Mouse (Mus musculus): Measurements from ENCODE around the gene Cacfd1. TPM values are rescaled to one million over a fixed set of nuclear protein-coding genes. Genes with fewer than 3 reads are reported as not detected.

Gene Cacfd1
- polyA plus RNA-seq (2012; rRNA removed) = 29.9 and 31.2 TPM in 2 replicates

- H3K27me3 ChIP-seq (ENCODE audit: control insufficient read depth, insufficient read depth, low read length) = no peaks in the 10 kb centered on the region
- H3K36me3 ChIP-seq (ENCODE audit: control insufficient read depth, insufficient read depth, low read length) = peaks cover 4% of the 10 kb centered on the region; the same call in 1 of the 2 replicates
- H3K4me1 ChIP-seq (ENCODE audit: control insufficient read depth, insufficient read depth, insufficient read length) = peaks cover 12% of the 10 kb centered on the region; the same call in 1 of the 2 replicates
- TF ChIP-seq CTCF (IDR thresholded peaks at IDR 0.05; ENCODE audit: extremely low read depth, insufficient read depth, insufficient read length, insufficient replicate concordance) (no peak), POLR2A (IDR thresholded peaks at IDR 0.05; ENCODE audit: low read depth, low read length) (no peak)
- WGBS = under 1% methylated on average over 43 of the region's 43 CpGs
- H3K27ac ChIP-seq (ENCODE audit: insufficient read depth, low read length) = peak within 1 kb of the TSS; percentile 69
- peak within 1 kb of the TSS; percentile 73 for H3K4me3 ChIP-seq (ENCODE audit: extremely low read depth, insufficient read depth, insufficient read length)
- DNase-seq (ENCODE audit: low read depth in 1 of 2, low spot score in 2 of 2) = peak; percentile 86 to 88
These were observed at the start of gene Cacfd1 for GRCm38 (mm10) chr2:27009714-27010244. TSS of gene Cacfd1 (plus strand) at chr2:27009926.

GRCm38 (mm10) chr2:26960756-26961155, 49.0 kb upstream of the Cacfd1 start:
- Histone ChIP-seq H3K27me3 (ENCODE audit: control insufficient read depth, insufficient read depth, low read length) (no peaks in the 10 kb centered on the region), H3K27ac (ENCODE audit: insufficient read depth, low read length) (no peak overlapping the region), H3K36me3 (ENCODE audit: control insufficient read depth, insufficient read depth, low read length) (peaks cover 32% of the 10 kb centered on the region), H3K4me1 (ENCODE audit: control insufficient read depth, insufficient read depth, insufficient read length) (peaks cover 8% of the 10 kb centered on the region; the same call in 1 of the 2 replicates), H3K4me3 (ENCODE audit: extremely low read depth, insufficient read depth, insufficient read length) (no peak overlapping the region)
- 72% methylated on average over 4 of the region's 4 CpGs for WGBS
- DNase-seq (ENCODE audit: low read depth in 1 of 2, low spot score in 2 of 2) = no peak
- TF ChIP-seq POLR2A (IDR thresholded peaks at IDR 0.05; ENCODE audit: low read depth, low read length) (no peak), CTCF (IDR thresholded peaks at IDR 0.05; ENCODE audit: extremely low read depth, insufficient read depth, insufficient read length, insufficient replicate concordance) (no peak)

- Histone ChIP-seq H3K27ac (ENCODE audit: insufficient read depth, low read length) (peak within 1 kb of the TSS; percentile 95), H3K27me3 (ENCODE audit: control insufficient read depth, insufficient read depth, low read length) (no peaks in the 10 kb centered on the region), H3K36me3 (ENCODE audit: control insufficient read depth, insufficient read depth, low read length) (peaks cover 8% of the 10 kb centered on the region), H3K4me1 (ENCODE audit: control insufficient read depth, insufficient read depth, insufficient read length) (peaks cover 8% of the 10 kb centered on the region; the same call in 1 of the 2 replicates), H3K4me3 (ENCODE audit: extremely low read depth, insufficient read depth, insufficient read length) (peak within 1 kb of the TSS; percentile 81)
- TF ChIP-seq POLR2A (IDR thresholded peaks at IDR 0.05; ENCODE audit: low read depth, low read length) = peak; percentile 56; the same call in 1 of the 2 replicates
- no peak for TF ChIP-seq CTCF (IDR thresholded peaks at IDR 0.05; ENCODE audit: extremely low read depth, insufficient read depth, insufficient read length, insufficient replicate concordance)
- WGBS = under 1% methylated on average over 50 of the region's 50 CpGs
- peak; percentile 85 to 92 for DNase-seq (ENCODE audit: low read depth in 1 of 2, low spot score in 2 of 2)
These were observed 45.6 kb upstream of the Cacfd1 start, which contains the start of gene Rexo4 for GRCm38 (mm10) chr2:26963923-26964723. TSS of gene Rexo4 (minus strand) at chr2:26964386.

GRCm38 (mm10) chr2:26964724-26965370, 44.9 kb upstream of the Cacfd1 start:
- no peak for TF ChIP-seq POLR2A (IDR thresholded peaks at IDR 0.05; ENCODE audit: low read depth, low read length)
- TF ChIP-seq CTCF (IDR thresholded peaks at IDR 0.05; ENCODE audit: extremely low read depth, insufficient read depth, insufficient read length, insufficient replicate concordance) = no peak
- DNase-seq (ENCODE audit: low read depth in 1 of 2, low spot score in 2 of 2) = no peak
- H3K36me3 ChIP-seq (ENCODE audit: control insufficient read depth, insufficient read depth, low read length) = peaks cover 4% of the 10 kb centered on the region
- H3K27me3 ChIP-seq (ENCODE audit: control insufficient read depth, insufficient read depth, low read length) = no peaks in the 10 kb centered on the region
- 25% methylated on average over 14 of the region's 14 CpGs for WGBS
- H3K27ac ChIP-seq (ENCODE audit: insufficient read depth, low read length) = peak overlapping the region; percentile 95
- peaks cover 8% of the 10 kb centered on the region; the same call in 1 of the 2 replicates for H3K4me1 ChIP-seq (ENCODE audit: control insufficient read depth, insufficient read depth, insufficient read length)
- peak overlapping the region; percentile 81 for H3K4me3 ChIP-seq (ENCODE audit: extremely low read depth, insufficient read depth, insufficient read length)

DNA sequence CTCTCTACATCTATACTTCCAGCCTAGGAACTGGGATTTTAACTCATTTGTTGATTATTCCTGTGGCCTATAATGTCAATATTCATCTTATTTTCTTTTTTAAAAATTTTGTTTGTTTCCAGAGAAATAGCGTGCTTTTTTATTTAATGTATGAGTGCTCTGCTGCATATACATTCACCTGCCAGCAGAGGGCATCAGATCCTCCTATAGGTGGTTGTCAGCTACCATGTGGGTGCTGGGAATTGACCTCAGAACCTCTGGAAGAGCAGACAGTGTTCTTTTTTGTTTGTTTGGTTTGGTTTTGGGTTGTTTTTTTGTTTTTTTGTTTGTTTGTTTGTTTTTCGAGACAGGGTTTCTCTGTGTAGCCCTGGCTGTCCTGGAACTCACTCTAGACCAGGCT, 42.5 kb upstream of the Cacfd1 start:
- no peak for TF ChIP-seq POLR2A (IDR thresholded peaks at IDR 0.05; ENCODE audit: low read depth, low read length)
- TF ChIP-seq CTCF (IDR thresholded peaks at IDR 0.05; ENCODE audit: extremely low read depth, insufficient read depth, insufficient read length, insufficient replicate concordance) = no peak
- no peaks in the 10 kb centered on the region; the same call in 1 of the 2 replicates for H3K36me3 ChIP-seq (ENCODE audit: control insufficient read depth, insufficient read depth, low read length)
- H3K4me3 ChIP-seq (ENCODE audit: extremely low read depth, insufficient read depth, insufficient read length) = no peak overlapping the region
- WGBS = 83% methylated on average over 2 of the region's 2 CpGs
- no peaks in the 10 kb centered on the region for H3K27me3 ChIP-seq (ENCODE audit: control insufficient read depth, insufficient read depth, low read length)
- no peak overlapping the region for H3K27ac ChIP-seq (ENCODE audit: insufficient read depth, low read length)
- no peak for DNase-seq (ENCODE audit: low read depth in 1 of 2, low spot score in 2 of 2)
- H3K4me1 ChIP-seq (ENCODE audit: control insufficient read depth, insufficient read depth, insufficient read length) = peaks cover 8% of the 10 kb centered on the region; the same call in 1 of the 2 replicates

- peak within 1 kb of the TSS; percentile 71 for H3K27ac ChIP-seq (ENCODE audit: insufficient read depth, low read length)
- no peak for TF ChIP-seq POLR2A (IDR thresholded peaks at IDR 0.05; ENCODE audit: low read depth, low read length)
- TF ChIP-seq CTCF (IDR thresholded peaks at IDR 0.05; ENCODE audit: extremely low read depth, insufficient read depth, insufficient read length, insufficient replicate concordance) = no peak
- peaks cover 8% of the 10 kb centered on the region; the same call in 1 of the 2 replicates for H3K4me1 ChIP-seq (ENCODE audit: control insufficient read depth, insufficient read depth, insufficient read length)
- no peaks in the 10 kb centered on the region for H3K36me3 ChIP-seq (ENCODE audit: control insufficient read depth, insufficient read depth, low read length)
- no peaks in the 10 kb centered on the region for H3K27me3 ChIP-seq (ENCODE audit: control insufficient read depth, insufficient read depth, low read length)
- no peak within 1 kb of the TSS for H3K4me3 ChIP-seq (ENCODE audit: extremely low read depth, insufficient read depth, insufficient read length)
- no peak for DNase-seq (ENCODE audit: low read depth in 1 of 2, low spot score in 2 of 2)
- 72% methylated on average over 3 of the region's 3 CpGs for WGBS
These were observed 36.6 kb upstream of the Cacfd1 start, which contains the start of gene Adamts13 for GRCm38 (mm10) chr2:26973116-26973515. TSS of gene Adamts13 (plus strand) at chr2:26973416.
